Comparison of ENCODE assay signal across 8 mouse cellular contexts in the genomic region with DNA sequence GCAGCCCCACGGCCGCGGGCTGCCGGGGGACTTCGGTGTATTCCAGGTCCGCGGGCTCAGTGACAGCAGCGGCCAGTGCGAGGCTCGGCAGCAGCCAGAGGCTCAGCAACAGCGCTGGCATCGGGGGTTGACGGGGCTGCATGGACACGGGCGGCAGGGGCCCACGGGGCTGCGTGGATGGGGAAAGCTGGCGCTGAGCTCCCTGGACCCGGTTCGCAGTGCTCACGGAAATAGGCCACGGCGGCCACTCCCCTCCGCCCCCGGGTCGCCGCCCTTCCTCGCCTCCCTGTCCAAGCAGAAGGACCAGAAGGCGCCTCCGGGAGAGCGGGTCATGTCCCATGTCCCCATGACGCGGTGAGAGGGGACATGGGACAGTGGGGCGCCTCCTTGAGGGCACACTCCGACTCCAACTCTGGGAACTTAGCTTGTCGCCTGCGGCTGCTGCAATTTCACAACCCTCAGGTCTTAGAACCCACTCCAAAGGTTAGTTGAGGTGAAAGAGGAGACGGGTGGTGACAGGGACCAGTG. TPM values are rescaled to one million over a fixed set of nuclear protein-coding genes. Genes with fewer than 3 reads are reported as not detected.
A peak's percentile ranks its signal among the peaks of the same experiment; 100 is the strongest.
DNase-seq lines count a peak whose midpoint lies in the region; ATAC-seq and TF ChIP-seq lines count a peak whose summit lies in the region.

A gene (minus strand): TSS at position 250 of the 528 bp plus-strand sequence.

- no peak for DNase-seq in layer of hippocampus, adult 2 months (ENCODE audit: low spot score in 2 of 2)
- DNase-seq in layer of hippocampus, postnatal 14 days (ENCODE audit: low spot score in 2 of 2), result no peak
- peak; percentile 11 for DNase-seq in forebrain, postnatal 0 days
- DNase-seq in liver, postnatal 0 days, result peak; percentile 49
- DNase-seq in frontal cortex, postnatal 36 days (ENCODE audit: low spot score in 2 of 2), result no peak

- peaks cover 23% of the 10 kb centered on the region for H3K27me3 ChIP-seq in forebrain, postnatal 0 days (ENCODE audit: insufficient read depth, low read length)
- H3K27me3 ChIP-seq in hindbrain, embryonic 16.5 days (replicated peaks; ENCODE audit: control insufficient read depth, insufficient read depth, low read length), result peaks cover 18% of the 10 kb centered on the region
- peaks cover 14% of the 10 kb centered on the region for H3K27me3 ChIP-seq in liver, postnatal 0 days (ENCODE audit: insufficient read depth, low read length)
- H3K27me3 ChIP-seq in neural tube, embryonic 15.5 days (replicated peaks), result peaks cover 28% of the 10 kb centered on the region

- WGBS in forebrain, postnatal 0 days, result 3% methylated on average over 38 of the region's 38 CpGs
- WGBS in hindbrain, embryonic 16.5 days, result 2% methylated on average over 34 of the region's 38 CpGs
- 1% methylated on average over 38 of the region's 38 CpGs for WGBS in liver, postnatal 0 days (ENCODE audit: insufficient replicate concordance)
- WGBS in neural tube, embryonic 15.5 days, result 2% methylated on average over 37 of the region's 38 CpGs

- H3K4me2 ChIP-seq in forebrain, postnatal 0 days (ENCODE audit: low read depth), result peak within 1 kb of the TSS; percentile 100
- peak within 1 kb of the TSS; percentile 100 for H3K4me2 ChIP-seq in hindbrain, embryonic 16.5 days (ENCODE audit: low read length)
- H3K4me2 ChIP-seq in liver, postnatal 0 days (ENCODE audit: low read depth, low read length), result peak within 1 kb of the TSS; percentile 77
- H3K4me2 ChIP-seq in neural tube, embryonic 15.5 days, result peak within 1 kb of the TSS; percentile 97

- H3K27ac ChIP-seq in layer of hippocampus, adult 2 months, result no peak within 1 kb of the TSS
- H3K27ac ChIP-seq in bone marrow macrophage, adult 2 months (ENCODE audit: insufficient read depth, low read depth, low read length), result no peak within 1 kb of the TSS
- no peak within 1 kb of the TSS for H3K27ac ChIP-seq in forebrain, postnatal 0 days (ENCODE audit: low read depth, low read length)
- no peak within 1 kb of the TSS for H3K27ac ChIP-seq in hindbrain, embryonic 16.5 days (ENCODE audit: low read depth, low read length)
- no peak within 1 kb of the TSS for H3K27ac ChIP-seq in liver, postnatal 0 days (ENCODE audit: low read depth)
- no peak within 1 kb of the TSS for H3K27ac ChIP-seq in neural tube, embryonic 15.5 days (replicated peaks)

- TF ChIP-seq EP300 in liver, postnatal 0 days (IDR thresholded peaks at IDR 0.05; ENCODE audit: low read depth), result no peak

- H3K36me3 ChIP-seq in forebrain, postnatal 0 days (ENCODE audit: insufficient read depth), result no peaks in the 10 kb centered on the region
- H3K36me3 ChIP-seq in hindbrain, embryonic 16.5 days (ENCODE audit: control insufficient read depth, insufficient read depth, low read length), result no peaks in the 10 kb centered on the region
- no peaks in the 10 kb centered on the region for H3K36me3 ChIP-seq in liver, postnatal 0 days (replicated peaks; ENCODE audit: insufficient read depth, low read length)
- no peaks in the 10 kb centered on the region for H3K36me3 ChIP-seq in neural tube, embryonic 15.5 days

- H3K9me3 ChIP-seq in forebrain, postnatal 0 days (ENCODE audit: low read length), result no peaks in the 10 kb centered on the region
- H3K9me3 ChIP-seq in hindbrain, embryonic 16.5 days (ENCODE audit: control insufficient read depth, low read length), result no peaks in the 10 kb centered on the region
- no peaks in the 10 kb centered on the region for H3K9me3 ChIP-seq in liver, postnatal 0 days (ENCODE audit: low read length)
- H3K9me3 ChIP-seq in neural tube, embryonic 15.5 days (replicated peaks), result no peaks in the 10 kb centered on the region

- H3K9ac ChIP-seq in forebrain, postnatal 0 days, result peak within 1 kb of the TSS; percentile 47
- H3K9ac ChIP-seq in hindbrain, embryonic 16.5 days (ENCODE audit: low read depth, low read length), result peak within 1 kb of the TSS; percentile 70
- H3K9ac ChIP-seq in liver, postnatal 0 days (replicated peaks), result peak within 1 kb of the TSS; percentile 35
- H3K9ac ChIP-seq in neural tube, embryonic 15.5 days (replicated peaks), result peak within 1 kb of the TSS; percentile 47

- peak; percentile 33 for TF ChIP-seq CTCF in layer of hippocampus, adult 2 months (conservative IDR thresholded peaks at IDR 0.05)
- TF ChIP-seq CTCF in bone marrow macrophage, adult 2 months (IDR thresholded peaks at IDR 0.05; ENCODE audit: low read depth, low read length), result no peak
- TF ChIP-seq CTCF in forebrain, postnatal 0 days (IDR thresholded peaks at IDR 0.05; ENCODE audit: low read depth), result peak; percentile 35; the same call in 1 of the 2 replicates
- peak; percentile 37 for TF ChIP-seq CTCF in liver, postnatal 0 days (IDR thresholded peaks at IDR 0.05; ENCODE audit: low read depth)

- H3K4me3 ChIP-seq in layer of hippocampus, adult 2 months, result peak within 1 kb of the TSS; percentile 68
- peak within 1 kb of the TSS; percentile 57 for H3K4me3 ChIP-seq in bone marrow macrophage, adult 2 months (ENCODE audit: insufficient read depth, low read length)
- H3K4me3 ChIP-seq in forebrain, postnatal 0 days (ENCODE audit: low read depth, low read length), result peak within 1 kb of the TSS; percentile 54
- peak within 1 kb of the TSS; percentile 74 for H3K4me3 ChIP-seq in hindbrain, embryonic 16.5 days (ENCODE audit: low read length)
- peak within 1 kb of the TSS; percentile 54 for H3K4me3 ChIP-seq in liver, postnatal 0 days (ENCODE audit: low read depth, low read length)
- H3K4me3 ChIP-seq in neural tube, embryonic 15.5 days (replicated peaks), result peak within 1 kb of the TSS; percentile 56

- no peak for TF ChIP-seq POLR2A in bone marrow macrophage, adult 2 months (IDR thresholded peaks at IDR 0.05; ENCODE audit: borderline replicate concordance, low read depth, low read length)

- H3K4me1 ChIP-seq in bone marrow macrophage, adult 2 months (ENCODE audit: control insufficient read depth, insufficient read depth, low read length), result no peaks in the 10 kb centered on the region
- H3K4me1 ChIP-seq in forebrain, postnatal 0 days (ENCODE audit: insufficient read depth), result peaks cover 4% of the 10 kb centered on the region; the same call in 1 of the 2 replicates
- peaks cover 6% of the 10 kb centered on the region; the same call in 1 of the 2 replicates for H3K4me1 ChIP-seq in hindbrain, embryonic 16.5 days (ENCODE audit: control insufficient read depth, insufficient read depth, low read depth, low read length)
- 0 out of 2 replicates have a peak, but pooled peaks cover 2% of the 10 kb centered on the region for H3K4me1 ChIP-seq in liver, postnatal 0 days (ENCODE audit: insufficient read depth)
- H3K4me1 ChIP-seq in neural tube, embryonic 15.5 days, result peaks cover 11% of the 10 kb centered on the region

- ATAC-seq in forebrain, postnatal 0 days, result peak; percentile 62
- ATAC-seq in hindbrain, embryonic 16.5 days, result peak; percentile 72
- peak; percentile 64 for ATAC-seq in liver, postnatal 0 days
- ATAC-seq in neural tube, embryonic 15.5 days (ENCODE audit: low FRiP score), result peak; percentile 66

RNA-seq across cellular contexts. Expression of the gene that starts here (rescaled TPM):
- total RNA-seq in layer of hippocampus, adult 2 months (2021), result 1 to 10 TPM; 1.5 to 1.8 TPM
- 1 to 10 TPM; 2.0 to 2.1 TPM for total RNA-seq in layer of hippocampus, postnatal 14 days (2021)
- polyA plus RNA-seq in bone marrow macrophage, adult 2 months (2012; ENCODE audit: insufficient read depth, insufficient read length, missing spikeins), result not detected in 2 replicates
- 0.69 and 2.6 TPM in 2 replicates for total RNA-seq in forebrain, postnatal 0 days (2014; rRNA removed)
- 2.0 and 2.4 TPM in 2 replicates for polyA plus RNA-seq in forebrain, postnatal 0 days (2015; fragmentation: Nextera tagmentation; extraction: Ambion mirVana)
- polyA plus RNA-seq in hindbrain, embryonic 16.5 days (2015; fragmentation: Nextera tagmentation; extraction: Ambion mirVana), result 2.4 and 2.7 TPM in 2 replicates
- polyA plus RNA-seq in liver, postnatal 0 days (2015; fragmentation: Nextera tagmentation; extraction: Ambion mirVana), result 11.0 and 12.7 TPM in 2 replicates
- 3.3 and 3.9 TPM in 2 replicates for polyA plus RNA-seq in neural tube, embryonic 15.5 days (2015; fragmentation: Nextera tagmentation; extraction: Ambion mirVana)

Comparison
In these comparisons a context has a peak if more than half of its experiments do, and no peak if none do; other contexts are left out.
1. DNase-seq: peak in forebrain, postnatal 0 days (single experiment) and liver, postnatal 0 days (single experiment); none in layer of hippocampus, adult 2 months (0 of 2), layer of hippocampus, postnatal 14 days (0 of 2) and frontal cortex, postnatal 36 days (0 of 2).
2. Peak in every context shown above with its lines, with median percentiles within 50 percentile points of each other: H3K4me3 ChIP-seq, ATAC-seq, H3K4me2 ChIP-seq and H3K9ac ChIP-seq.